Mouse (Mus musculus) layer of hippocampus, adult 9-10 months (tissue): ENCODE data around the gene Cacna1c.

ENCODE experiments used
- DNase-seq: peaks from one replicate; pipeline ENCODE4 v3.0.0; 2022; ENCODE audit warnings: low spot score

The Cacna1c gene

DNA sequence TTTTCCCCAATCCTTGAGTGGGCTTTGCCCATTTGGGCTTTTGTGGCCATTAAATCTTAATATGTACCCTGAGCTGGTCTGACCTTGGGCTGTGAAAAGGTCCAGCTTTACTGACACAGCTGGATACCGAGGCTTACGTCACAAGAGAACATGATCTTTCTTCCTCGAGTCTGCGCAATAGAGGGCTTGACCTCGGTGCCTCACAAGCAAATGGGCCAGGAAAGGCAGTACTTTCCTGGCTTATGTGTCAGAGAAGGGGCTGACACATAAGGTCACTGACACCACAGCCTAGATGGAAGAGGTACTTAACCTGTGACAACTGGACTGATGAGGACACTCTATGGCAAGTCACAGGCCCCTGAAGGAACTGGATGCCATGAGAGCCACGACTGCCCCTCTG lies 453.5 kb downstream of the Cacna1c start:
- no peak for DNase-seq

- no peak for DNase-seq
Measured at GRCm38 (mm10) chr6:118741841-118742240, 454.4 kb downstream of the Cacna1c start.

- DNase-seq: no peak
Measured at GRCm38 (mm10) chr6:118739961-118740599, 456.1 kb downstream of the Cacna1c start.

GRCm38 (mm10) chr6:118739344-118739743 lies 456.9 kb downstream of the Cacna1c start:
- DNase-seq: no peak

- DNase-seq: no peak
Measured at GRCm38 (mm10) chr6:118738656-118739055, 457.6 kb downstream of the Cacna1c start.

DNA sequence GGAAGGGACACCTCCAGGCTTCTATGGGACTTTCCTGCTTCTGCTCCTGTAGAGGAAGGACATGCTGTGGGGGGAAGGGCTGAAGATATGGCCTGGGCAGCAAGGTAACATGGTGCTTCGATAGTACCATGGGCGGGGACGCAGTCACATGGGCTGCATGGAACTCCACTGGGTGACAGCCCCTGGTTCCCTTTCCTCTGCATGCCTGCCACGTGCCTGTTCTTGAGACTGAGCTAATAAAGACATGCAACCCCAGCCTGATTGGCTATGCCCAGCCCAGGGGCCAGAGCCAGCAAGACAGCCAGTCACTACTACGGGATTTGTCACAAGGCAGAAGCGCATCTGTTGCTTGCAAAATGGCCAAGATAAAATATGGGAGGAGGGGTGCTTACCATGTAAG lies 459.1 kb downstream of the Cacna1c start:
- no peak for DNase-seq

GRCm38 (mm10) chr6:118736491-118736890 lies 459.7 kb downstream of the Cacna1c start:
- no peak for DNase-seq

DNA sequence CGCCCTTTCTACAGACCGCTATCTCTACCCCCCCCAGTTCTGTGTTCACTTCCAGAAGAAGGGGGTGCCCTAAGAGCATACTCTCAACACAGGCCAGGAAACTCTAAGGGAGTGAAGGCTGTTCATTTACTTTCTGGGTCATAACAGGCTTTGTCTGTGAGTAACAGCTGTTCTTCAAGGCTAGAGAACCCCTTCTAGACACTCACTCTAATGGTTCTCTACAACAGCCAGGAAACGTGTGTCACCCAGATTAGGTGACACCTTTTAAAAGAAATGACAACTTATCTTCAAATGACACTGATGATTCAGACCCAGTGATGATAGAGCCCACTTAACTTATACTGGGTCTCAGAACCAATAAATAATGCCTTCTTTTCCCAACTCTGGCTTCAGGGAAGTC lies 461.1 kb downstream of the Cacna1c start:
- no peak for DNase-seq

DNA sequence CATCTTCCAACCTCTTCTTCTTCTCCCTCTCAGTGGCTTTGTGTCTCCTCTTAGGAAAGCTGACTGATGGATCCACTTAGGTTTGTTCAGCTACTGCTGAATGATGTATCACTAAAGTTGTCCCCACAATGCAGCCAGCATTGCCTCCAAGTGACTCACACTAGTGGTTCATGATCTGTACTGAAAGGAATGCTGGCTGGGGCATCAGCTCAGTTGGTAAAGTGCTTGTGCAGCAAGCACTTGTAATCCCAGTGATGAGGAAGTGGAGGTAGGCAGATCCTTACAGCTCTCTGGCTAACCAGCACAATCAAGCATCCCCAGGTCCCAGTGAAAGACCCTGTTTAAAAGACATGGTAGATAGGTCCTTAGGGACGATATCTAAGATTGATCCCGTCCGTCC lies 464.3 kb downstream of the Cacna1c start:
- no peak for DNase-seq

DNA sequence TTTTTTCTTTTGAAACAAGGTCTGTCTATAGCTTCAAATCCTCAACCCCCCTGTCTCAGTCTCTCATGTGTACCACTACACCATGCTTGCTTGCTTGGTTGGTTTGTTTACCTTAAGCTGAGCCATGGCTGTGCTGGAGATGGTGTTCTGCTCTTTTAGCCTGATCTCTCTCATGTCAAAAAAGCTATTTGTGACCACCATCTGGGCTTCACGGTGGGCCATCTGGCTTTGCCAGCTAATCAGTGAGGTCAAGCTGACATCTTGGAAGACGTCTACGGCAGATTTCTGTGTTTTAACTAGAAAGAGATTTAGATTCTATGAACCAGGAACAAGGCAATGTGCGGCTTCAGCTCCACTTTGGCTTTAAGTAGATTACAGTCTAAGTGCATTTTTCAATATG lies 471.3 kb downstream of the Cacna1c start:
- DNase-seq: no peak

- DNase-seq: no peak
Measured at GRCm38 (mm10) chr6:118724388-118724787, 471.8 kb downstream of the Cacna1c start.

DNA sequence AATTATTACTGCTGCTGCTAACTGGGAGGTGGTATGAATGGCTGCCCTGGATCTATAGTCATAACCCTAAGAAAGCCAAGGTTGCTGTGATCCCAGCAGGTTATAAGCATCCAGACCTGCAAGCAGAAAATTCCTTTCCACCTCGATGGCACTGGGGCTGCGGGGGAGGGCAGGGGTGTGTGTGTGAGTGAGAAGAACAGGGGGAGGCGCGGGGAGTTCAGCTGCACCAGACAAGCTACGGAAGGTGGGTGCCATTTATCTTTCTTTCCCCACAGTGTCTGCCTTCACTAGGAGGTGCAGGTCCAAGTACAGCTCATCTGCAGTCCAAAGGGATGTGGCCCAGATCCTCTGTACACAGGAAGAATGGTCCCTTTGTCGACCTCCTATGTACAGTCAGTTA lies 473.9 kb downstream of the Cacna1c start:
- DNase-seq: no peak

DNA sequence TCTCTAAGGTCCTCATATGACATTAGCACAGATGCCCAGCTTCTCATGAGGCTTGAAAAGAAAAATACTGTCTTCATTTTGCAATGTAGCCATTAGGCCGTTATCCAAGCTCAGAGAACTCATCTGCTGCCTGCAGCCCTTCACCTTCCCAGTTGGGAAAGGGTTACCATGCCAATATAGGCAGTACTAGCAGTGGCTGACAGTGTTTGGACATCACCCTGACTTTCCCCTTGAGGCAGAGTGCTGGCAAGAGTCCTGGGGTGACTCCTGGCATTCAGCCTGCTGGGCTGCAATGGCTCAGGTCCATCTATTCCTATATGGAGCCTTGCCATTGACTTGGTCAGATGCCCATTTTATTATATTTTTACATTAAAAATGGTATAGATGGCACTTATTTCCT lies 476.7 kb downstream of the Cacna1c start:
- DNase-seq: no peak

GRCm38 (mm10) chr6:118713286-118713685 lies 482.9 kb downstream of the Cacna1c start:
- no peak for DNase-seq

- DNase-seq: no peak
Measured at GRCm38 (mm10) chr6:118711677-118712322, 484.4 kb downstream of the Cacna1c start.

DNA sequence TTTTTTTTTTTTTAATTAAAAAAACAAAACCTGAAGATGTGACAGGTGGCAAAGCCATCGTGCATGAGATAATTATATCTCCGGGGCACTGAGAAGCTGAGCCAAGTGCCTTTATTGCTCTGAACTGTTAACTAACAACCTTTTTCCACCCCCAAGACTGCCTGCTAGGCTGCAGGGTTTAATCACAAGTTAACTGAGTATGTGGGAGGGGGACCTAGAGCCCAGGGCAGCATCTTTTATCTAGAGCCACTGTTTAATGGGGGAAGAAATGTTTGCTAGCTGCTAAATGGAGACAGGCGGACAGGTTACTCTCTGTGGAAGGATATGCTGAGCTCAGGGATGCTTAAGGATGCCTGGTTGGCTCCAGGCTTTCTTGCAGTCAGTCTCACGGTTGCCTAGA lies 489.2 kb downstream of the Cacna1c start:
- DNase-seq: no peak

GRCm38 (mm10) chr6:118705840-118706239 lies 490.4 kb downstream of the Cacna1c start:
- DNase-seq: no peak

GRCm38 (mm10) chr6:118694626-118695025 lies 501.6 kb downstream of the Cacna1c start:
- DNase-seq: no peak

- DNase-seq: no peak
Measured at GRCm38 (mm10) chr6:118689447-118689846, 506.8 kb downstream of the Cacna1c start.

GRCm38 (mm10) chr6:118688856-118689255 lies 507.4 kb downstream of the Cacna1c start:
- DNase-seq: no peak

- DNase-seq: peak; percentile 77
Measured at GRCm38 (mm10) chr6:118680814-118681213, 515.4 kb downstream of the Cacna1c start.

GRCm38 (mm10) chr6:118678031-118678430 lies 518.2 kb downstream of the Cacna1c start:
- DNase-seq: no peak

- no peak for DNase-seq
Measured at GRCm38 (mm10) chr6:118677306-118677705, 518.9 kb downstream of the Cacna1c start.

- DNase-seq: no peak
Measured at GRCm38 (mm10) chr6:118674781-118675180, 521.4 kb downstream of the Cacna1c start.
